Mouse (Mus musculus): ENCODE results near the gene Gm7714. TPM values are rescaled to one million over a fixed set of nuclear protein-coding genes. Genes with fewer than 3 reads are reported as not detected.
"Not testable (repeated sequence)": the region's sequence is repeated elsewhere in the genome, so short reads cannot be mapped to it uniquely, and the experiment has no call there.

The Gm7714 gene
- total RNA-seq (2021): not detected

DNA sequence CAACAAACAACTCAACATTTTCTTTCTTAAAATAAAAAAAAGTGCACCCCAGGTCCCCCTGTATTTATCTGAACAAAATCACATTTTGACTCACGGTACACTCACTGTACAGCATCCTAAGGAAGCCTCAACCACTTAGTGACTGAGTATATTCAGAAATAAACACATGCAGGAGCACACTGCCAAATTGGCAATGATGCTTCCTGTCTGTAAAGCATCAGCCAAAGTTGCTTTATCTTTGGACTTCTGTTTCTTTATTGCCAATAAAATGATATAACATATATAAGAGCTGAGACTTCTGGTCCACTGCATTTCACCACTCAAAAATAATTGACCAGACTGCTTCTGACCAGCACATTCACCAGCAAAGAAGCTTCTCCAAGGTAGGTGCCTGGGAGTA lies at the start of gene Gm7714:
Gm7714 (plus strand) TSS at position 301 of the 400 bp plus-strand sequence.
- intact Hi-C loops (cut with DNase I): no loop called here
- DNase-seq (ENCODE audit: low spot score in 2 of 2): no peak

- intact Hi-C loops (cut with DNase I): no loop called here
- peak; percentile 3 to 5 for DNase-seq (ENCODE audit: low spot score in 2 of 2)
Observed at GRCm38 (mm10) chr5:88256475-88256874, 12.2 kb upstream of the Gm7714 start.

DNA sequence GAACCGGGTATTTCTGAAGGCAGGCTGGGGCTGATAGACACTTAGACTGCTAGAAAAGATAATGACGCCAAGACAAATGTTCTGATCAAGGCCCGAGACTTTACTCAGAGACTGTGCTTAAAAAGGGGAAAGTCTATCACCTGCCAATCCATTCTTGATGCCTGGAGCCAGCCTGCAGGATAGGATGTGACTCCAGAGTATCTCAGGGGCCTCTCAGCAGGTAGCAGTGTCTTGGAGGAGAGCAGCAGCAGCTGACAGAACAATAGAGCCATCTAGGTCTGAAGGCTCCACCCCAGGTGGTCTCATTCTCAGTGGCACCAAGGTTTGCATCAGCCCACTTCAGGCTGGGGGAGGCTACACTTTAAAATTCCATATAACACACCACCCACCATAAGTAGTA lies 42.6 kb downstream of the Gm7714 start:
- DNase-seq (ENCODE audit: low spot score in 2 of 2); intact Hi-C loops (cut with DNase I): not testable (repeated sequence)

DNA sequence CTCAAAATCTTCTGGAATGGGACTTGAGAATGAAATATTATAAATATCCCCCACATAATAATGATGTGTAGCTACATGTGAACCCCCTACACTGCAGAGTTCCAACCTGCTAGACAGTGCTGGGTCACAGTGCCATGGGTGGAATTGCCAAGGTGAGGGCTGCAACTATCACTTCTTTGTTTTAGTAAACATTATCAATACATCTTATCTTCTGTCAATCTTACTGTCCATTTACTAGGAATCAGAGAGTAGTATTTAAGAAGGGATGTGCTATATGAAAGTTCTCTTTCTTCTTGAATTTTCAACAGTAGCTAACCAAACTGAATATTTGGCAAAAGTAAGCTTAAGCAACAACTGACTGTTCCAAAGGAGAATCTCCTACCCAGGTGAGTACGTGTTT lies 48.3 kb downstream of the Gm7714 start, which contains the start of gene Prol1:
Prol1 (plus strand) TSS at position 301 of the 400 bp plus-strand sequence.
- intact Hi-C loops (cut with DNase I): no loop called here
- no peak for DNase-seq (ENCODE audit: low spot score in 2 of 2)

Other genes with a start within 250 kb of the Gm7714 start
- gene Smr2, start 182.4 kb upstream of the Gm7714 start, total RNA-seq (2021): not detected
- not detected for gene Gm11116, start 157.4 kb upstream of the Gm7714 start, total RNA-seq (2021)
- not detected for gene Gm11115, start 114.8 kb upstream of the Gm7714 start, total RNA-seq (2021)
- not detected for gene Prol1, start 48.4 kb downstream of the Gm7714 start, total RNA-seq (2021)
- gene Amtn, start 107.2 kb downstream of the Gm7714 start, total RNA-seq (2021): not detected
- not detected for gene Ambn, start 187.1 kb downstream of the Gm7714 start, total RNA-seq (2021)
- gene Enam, start 219.1 kb downstream of the Gm7714 start, total RNA-seq (2021): not detected